Mouse (Mus musculus): ENCODE data around the gene Shh. TPM values are rescaled to one million over a fixed set of nuclear protein-coding genes. Genes with fewer than 3 reads are reported as not detected.
A peak's percentile ranks its signal among the peaks of the same experiment; 100 is the strongest.

The Shh gene
- polyA plus RNA-seq, 1 experiment, result 2.6 TPM

DNA sequence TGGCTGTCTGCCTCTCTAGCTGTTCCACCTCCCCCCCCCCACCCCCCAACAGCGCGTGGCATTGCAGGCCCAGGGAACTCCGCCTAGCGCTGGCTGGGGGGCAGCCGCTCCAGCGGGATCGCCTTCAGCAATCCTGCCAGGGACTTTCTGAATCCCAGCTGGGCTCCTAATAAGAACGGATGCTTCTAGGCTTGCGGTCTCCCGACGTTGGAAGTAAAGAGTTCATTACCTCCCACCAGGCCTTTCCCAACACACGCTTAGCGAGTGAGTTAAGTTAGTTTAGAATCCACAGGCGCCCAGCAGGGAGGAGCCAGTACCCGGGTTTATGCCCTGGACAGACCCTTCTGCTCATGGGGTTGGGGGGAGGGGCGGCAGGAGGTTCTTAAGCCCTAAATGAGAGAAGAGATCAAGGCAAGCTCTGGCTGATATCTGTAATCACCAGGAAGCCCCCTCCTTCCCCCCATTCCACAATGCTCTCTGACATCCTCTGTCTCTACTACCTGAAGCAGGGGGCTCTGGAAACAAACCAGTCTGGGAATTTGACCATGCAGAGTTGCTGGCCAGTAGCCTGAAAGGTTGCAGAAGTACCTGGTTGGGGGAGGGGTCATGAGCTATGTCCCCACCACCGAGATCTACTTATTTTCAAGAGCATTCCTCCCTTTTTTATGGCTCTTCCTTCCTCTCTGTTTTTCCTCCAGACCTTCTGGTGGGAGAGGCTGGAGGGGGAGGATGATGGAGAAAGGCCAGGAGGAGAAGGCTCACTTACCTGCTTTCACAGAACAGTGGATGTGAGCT lies 6.3 kb downstream of the Shh start:
- no peak overlapping the region for H3K4me3 ChIP-seq (ENCODE audit: insufficient read depth, low read length)
- H3K4me1 ChIP-seq (ENCODE audit: control insufficient read depth, insufficient read depth, low read length), result no peaks in the 10 kb centered on the region
- no peak overlapping the region for H3K27ac ChIP-seq (ENCODE audit: insufficient read depth, low read length)
- TF ChIP-seq POLR2A (IDR thresholded peaks at IDR 0.05; ENCODE audit: extremely low read depth, insufficient read depth, low read length) (no peak), CTCF (IDR thresholded peaks at IDR 0.05; ENCODE audit: extremely low read depth, insufficient read depth, low read length) (no peak)

- H3K4me3 ChIP-seq (ENCODE audit: insufficient read depth, low read length), result no peak overlapping the region
- TF ChIP-seq POLR2A (IDR thresholded peaks at IDR 0.05; ENCODE audit: extremely low read depth, insufficient read depth, low read length) (no peak), CTCF (IDR thresholded peaks at IDR 0.05; ENCODE audit: extremely low read depth, insufficient read depth, low read length) (no peak)
- no peak overlapping the region for H3K27ac ChIP-seq (ENCODE audit: insufficient read depth, low read length)
- no peaks in the 10 kb centered on the region for H3K4me1 ChIP-seq (ENCODE audit: control insufficient read depth, insufficient read depth, low read length)
Measured at GRCm38 (mm10) chr5:28459456-28460225, 7.4 kb downstream of the Shh start.

DNA sequence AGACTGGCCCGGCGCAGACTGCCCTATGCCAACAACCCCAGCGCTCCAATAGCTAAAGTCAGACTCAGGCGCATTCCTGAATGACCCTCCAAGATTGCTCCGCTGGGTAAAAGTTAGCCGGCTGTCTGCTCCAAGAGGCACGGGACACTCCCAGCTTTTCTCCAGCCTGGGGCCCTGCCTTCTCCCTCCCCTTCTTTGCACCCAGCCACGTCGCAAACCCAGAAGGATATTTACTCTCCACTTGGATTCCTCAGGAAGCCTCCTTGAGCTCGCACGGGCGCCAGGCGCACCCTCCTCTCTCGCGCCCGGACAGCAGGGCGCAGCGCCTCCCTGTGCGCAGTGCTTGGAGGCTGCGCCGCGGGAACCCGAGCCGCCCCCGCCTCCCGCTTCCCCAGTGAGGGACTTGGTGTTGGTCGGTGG lies 8.2 kb downstream of the Shh start:
- Histone ChIP-seq H3K4me1 (ENCODE audit: control insufficient read depth, insufficient read depth, low read length) (no peaks in the 10 kb centered on the region), H3K27ac (ENCODE audit: insufficient read depth, low read length) (no peak overlapping the region), H3K4me3 (ENCODE audit: insufficient read depth, low read length) (no peak overlapping the region; the same call in 1 of the 2 replicates)
- no peak for TF ChIP-seq CTCF (IDR thresholded peaks at IDR 0.05; ENCODE audit: extremely low read depth, insufficient read depth, low read length)
- no peak for TF ChIP-seq POLR2A (IDR thresholded peaks at IDR 0.05; ENCODE audit: extremely low read depth, insufficient read depth, low read length)

DNA sequence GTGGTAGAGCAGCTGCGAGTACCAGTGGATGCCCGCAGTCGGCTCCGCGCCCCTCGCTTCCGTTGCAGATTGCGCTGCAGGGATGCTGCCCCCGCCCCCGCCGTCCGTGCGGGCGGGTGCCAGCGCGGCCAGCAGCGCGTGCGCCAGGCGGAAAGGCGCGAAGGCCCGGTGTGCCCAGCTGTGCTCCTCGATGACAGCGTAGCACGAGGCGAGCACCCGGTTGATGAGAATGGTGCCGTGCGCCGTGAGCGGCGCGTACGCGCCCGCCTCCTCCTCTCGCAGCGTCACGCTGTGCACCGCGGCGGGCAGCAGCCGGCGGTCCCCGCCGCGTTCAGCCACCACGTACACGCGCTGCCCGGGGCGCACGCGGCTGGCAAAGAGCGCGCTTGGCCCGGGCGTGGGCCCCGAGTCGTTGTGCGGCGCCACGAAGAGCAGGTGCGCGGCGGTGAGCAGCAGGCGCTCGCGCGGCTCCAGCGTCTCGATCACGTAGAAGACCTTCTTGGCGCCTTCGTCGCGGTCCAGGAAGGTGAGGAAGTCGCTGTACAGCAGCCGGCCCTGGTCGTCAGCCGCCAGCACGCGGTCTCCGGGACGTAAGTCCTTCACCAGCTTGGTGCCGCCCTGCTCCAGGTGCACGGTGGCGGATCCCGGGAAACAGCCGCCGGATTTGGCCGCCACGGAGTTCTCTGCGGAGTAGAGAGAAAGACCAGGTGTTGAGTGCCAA lies 9.0 kb downstream of the Shh start:
- no peaks in the 10 kb centered on the region for H3K4me1 ChIP-seq (ENCODE audit: control insufficient read depth, insufficient read depth, low read length)
- H3K27ac ChIP-seq (ENCODE audit: insufficient read depth, low read length), result no peak overlapping the region
- H3K4me3 ChIP-seq (ENCODE audit: insufficient read depth, low read length), result peak overlapping the region; percentile 24; the same call in 1 of the 2 replicates
- TF ChIP-seq POLR2A (IDR thresholded peaks at IDR 0.05; ENCODE audit: extremely low read depth, insufficient read depth, low read length) (no peak), CTCF (IDR thresholded peaks at IDR 0.05; ENCODE audit: extremely low read depth, insufficient read depth, low read length) (no peak)

DNA sequence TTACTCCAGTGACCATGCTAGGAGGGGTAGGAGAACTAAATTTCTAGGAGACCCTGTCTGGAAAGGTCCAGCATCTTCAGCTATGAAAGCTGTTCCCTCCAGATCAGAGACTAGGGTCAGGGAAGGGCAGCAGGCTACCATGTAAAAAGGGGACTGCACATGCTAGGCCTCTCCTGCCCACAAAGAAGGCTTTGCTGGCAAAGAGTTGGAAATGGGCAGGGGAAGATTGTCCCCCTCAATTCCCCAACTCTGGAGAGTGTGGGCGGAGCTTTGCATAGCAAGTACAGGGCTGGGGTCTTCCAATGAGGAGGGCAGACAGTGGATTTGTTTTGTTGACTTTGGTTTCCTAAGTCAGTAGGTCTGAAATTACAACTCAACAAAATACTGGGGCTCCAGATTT lies 10.7 kb downstream of the Shh start:
- Histone ChIP-seq H3K27ac (ENCODE audit: insufficient read depth, low read length) (no peak overlapping the region), H3K4me1 (ENCODE audit: control insufficient read depth, insufficient read depth, low read length) (no peaks in the 10 kb centered on the region), H3K4me3 (ENCODE audit: insufficient read depth, low read length) (no peak overlapping the region)
- no peak for TF ChIP-seq POLR2A (IDR thresholded peaks at IDR 0.05; ENCODE audit: extremely low read depth, insufficient read depth, low read length)
- TF ChIP-seq CTCF (IDR thresholded peaks at IDR 0.05; ENCODE audit: extremely low read depth, insufficient read depth, low read length), result no peak

DNA sequence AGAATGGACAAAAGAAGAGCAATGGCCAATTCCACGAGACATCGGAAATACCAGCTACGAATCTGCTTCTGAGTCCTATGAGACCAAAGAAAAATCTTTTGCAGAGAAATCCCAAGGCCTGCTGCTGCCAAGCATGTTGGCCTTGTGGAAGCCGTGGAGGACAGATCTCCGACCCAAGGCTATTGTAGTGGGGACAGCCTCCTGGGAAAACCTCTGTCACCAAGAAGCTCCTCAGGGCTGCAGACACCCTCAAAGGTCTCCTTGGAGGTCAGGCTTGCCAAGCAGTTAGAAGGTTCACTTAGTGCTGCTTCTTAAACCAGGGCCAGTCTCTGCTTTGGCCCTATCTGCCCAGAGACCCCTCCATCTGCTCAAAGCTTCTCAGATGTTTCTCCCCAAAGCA lies 11.3 kb downstream of the Shh start:
- Histone ChIP-seq H3K4me3 (ENCODE audit: insufficient read depth, low read length) (no peak overlapping the region), H3K4me1 (ENCODE audit: control insufficient read depth, insufficient read depth, low read length) (no peaks in the 10 kb centered on the region), H3K27ac (ENCODE audit: insufficient read depth, low read length) (no peak overlapping the region)
- TF ChIP-seq CTCF (IDR thresholded peaks at IDR 0.05; ENCODE audit: extremely low read depth, insufficient read depth, low read length), result no peak

GRCm38 (mm10) chr5:28454546-28454945 lies 12.5 kb downstream of the Shh start:
- Histone ChIP-seq H3K4me3 (ENCODE audit: insufficient read depth, low read length) (no peak overlapping the region), H3K27ac (ENCODE audit: insufficient read depth, low read length) (no peak overlapping the region), H3K4me1 (ENCODE audit: control insufficient read depth, insufficient read depth, low read length) (no peaks in the 10 kb centered on the region)
- no peak for TF ChIP-seq POLR2A (IDR thresholded peaks at IDR 0.05; ENCODE audit: extremely low read depth, insufficient read depth, low read length)
- no peak for TF ChIP-seq CTCF (IDR thresholded peaks at IDR 0.05; ENCODE audit: extremely low read depth, insufficient read depth, low read length)

- Histone ChIP-seq H3K27ac (ENCODE audit: insufficient read depth, low read length) (no peak overlapping the region), H3K4me3 (ENCODE audit: insufficient read depth, low read length) (no peak overlapping the region), H3K4me1 (ENCODE audit: control insufficient read depth, insufficient read depth, low read length) (no peaks in the 10 kb centered on the region)
- no peak for TF ChIP-seq CTCF (IDR thresholded peaks at IDR 0.05; ENCODE audit: extremely low read depth, insufficient read depth, low read length)
- no peak for TF ChIP-seq POLR2A (IDR thresholded peaks at IDR 0.05; ENCODE audit: extremely low read depth, insufficient read depth, low read length)
Measured at GRCm38 (mm10) chr5:28453523-28453922, 13.5 kb downstream of the Shh start.

DNA sequence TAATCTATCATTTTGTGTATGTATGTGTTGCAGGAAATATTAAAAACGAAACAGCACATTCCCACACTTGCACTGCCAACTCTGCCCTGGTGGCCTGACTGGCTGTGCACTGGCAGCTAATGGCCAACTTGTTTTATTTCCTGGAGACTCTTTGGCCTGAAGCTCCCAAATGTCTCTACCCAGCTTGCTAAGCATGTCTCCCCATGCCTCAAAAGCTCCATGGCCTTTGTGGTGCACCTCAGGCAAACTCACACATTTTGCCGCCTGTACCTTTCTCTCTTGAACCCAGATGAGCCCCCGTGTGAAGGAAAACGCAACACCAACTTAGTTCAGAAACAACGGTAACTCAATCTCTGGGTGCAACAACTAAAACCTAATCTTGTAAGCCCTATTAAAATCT lies 14.0 kb downstream of the Shh start:
- TF ChIP-seq CTCF (IDR thresholded peaks at IDR 0.05; ENCODE audit: extremely low read depth, insufficient read depth, low read length) (no peak), POLR2A (IDR thresholded peaks at IDR 0.05; ENCODE audit: extremely low read depth, insufficient read depth, low read length) (no peak)

More for the DNA sequence above, 14.0 kb downstream of the Shh start:
- H3K4me3 ChIP-seq (ENCODE audit: insufficient read depth, low read length), result no peak overlapping the region
- no peak overlapping the region for H3K27ac ChIP-seq (ENCODE audit: insufficient read depth, low read length)
- no peaks in the 10 kb centered on the region for H3K4me1 ChIP-seq (ENCODE audit: control insufficient read depth, insufficient read depth, low read length)
